Mouse (Mus musculus) ES-Bruce4 (cell line): ENCODE measurements around the gene Mrpl54.

Experiments used
- CTCF ChIP-seq: IDR thresholded peaks from one replicate; pipeline ENCODE4 v1.8.1; 2011; ENCODE audit warnings: low read depth, low read length
- POLR2A ChIP-seq: IDR thresholded peaks from one replicate; pipeline ENCODE4 v1.8.1; 2011; ENCODE audit warnings: low read length; ENCODE audit not compliant: insufficient read depth

GRCm38 (mm10) chr10:81292554-81293333 lies 26.0 kb upstream of the Mrpl54 start, which contains the start of gene Pip5k1c:
- TF ChIP-seq POLR2A = no peak
- TF ChIP-seq CTCF = no peak
